Mouse (Mus musculus) lung, embryonic 14.5 days (tissue): ENCODE data around the gene Gca. TPM values are rescaled to one million over a fixed set of nuclear protein-coding genes. Genes with fewer than 3 reads are reported as not detected.
A peak's percentile ranks its signal among the peaks of the same experiment; 100 is the strongest.

Experiments used
- ATAC-seq: fragments of 200-750 bp; cut with Nextera tagmentation; 2 replicates; pipeline ENCODE4 v1.8.0; 2017; ENCODE audit warnings: mild to moderate bottlenecking, moderate TSS enrichment, moderate library complexity; ENCODE audit not compliant: insufficient read depth
- DNase-seq: peaks from one replicate; pipeline ENCODE4 v3.0.0-alpha.2; 2015
- H3K27ac ChIP-seq: fragments of 300-500 bp; sonication (generic); 2 replicates; pipeline ENCODE4 v1.5.1; 2014; ENCODE audit warnings: low read depth, mild to moderate bottlenecking, moderate library complexity
- H3K27me3 ChIP-seq: fragments of 300-500 bp; sonication (generic); 2 replicates; pipeline ENCODE4 v1.6.1; 2014; ENCODE audit warnings: low read length, control low read depth; ENCODE audit not compliant: insufficient read depth
- H3K36me3 ChIP-seq: fragments of 300-500 bp; sonication (generic); 2 replicates; pipeline ENCODE4 v1.6.1; 2014; ENCODE audit warnings: control low read depth; ENCODE audit not compliant: insufficient read depth
- H3K4me1 ChIP-seq: fragments of 300-500 bp; sonication (generic); 2 replicates; pipeline ENCODE4 v1.6.1; 2014; ENCODE audit warnings: antibody characterized with exemption, control low read depth; ENCODE audit not compliant: insufficient read depth
- H3K4me2 ChIP-seq: fragments of 300-500 bp; sonication (generic); 2 replicates; pipeline ENCODE4 v1.6.1; 2014; ENCODE audit warnings: mild to moderate bottlenecking
- H3K4me3 ChIP-seq: fragments of 300-500 bp; sonication (generic); 2 replicates; pipeline ENCODE4 v1.5.1; 2014; ENCODE audit warnings: low read depth, low read length
- H3K9ac ChIP-seq: fragments of 300-500 bp; sonication (generic); 2 replicates; pipeline ENCODE4 v1.6.1; 2014
- H3K9me3 ChIP-seq: fragments of 300-500 bp; sonication (generic); 2 replicates; pipeline ENCODE4 v1.6.1; 2016; ENCODE audit warnings: low read depth, low read length, control low read depth
- CTCF ChIP-seq: IDR thresholded peaks from 2 replicates; pipeline ENCODE4 v1.5.1; 2016; ENCODE audit warnings: antibody characterized with exemption, low read depth
- WGBS: fragments of 180-500 bp; shearing (Covaris S2); extraction: QIAGEN DNeasy Blood & Tissue Kit; methylation state at CpG from one replicate; pipeline ENCODE4 v1.1.7; 2014; 5-methylcytosine and 5-hydroxymethylcytosine counted together
- polyA plus RNA-seq: library from polyadenylated mRNA; unstranded; fragments of >200 nt; fragmentation: Nextera tagmentation; extraction: Ambion mirVana; gene quantifications from 2 replicates; pipeline ENCODE4 v1.2.1, GENCODE M21; 2014

Gca gene
- 5.5 and 7.2 TPM in 2 replicates for polyA plus RNA-seq

GRCm38 (mm10) chr2:62664135-62664670, at the start of gene Gca:
Gene Gca (plus strand): TSS chr2:62664285.
- WGBS = under 1% methylated on average over 43 of the region's 43 CpGs
- Histone ChIP-seq H3K27ac (no peak within 1 kb of the TSS), H3K4me2 (peak within 1 kb of the TSS; percentile 78)

GRCm38 (mm10) chr2:62618934-62619341, 45.1 kb upstream of the Gca start:
- H3K9ac ChIP-seq = no peak overlapping the region
- DNase-seq (no peak), ATAC-seq (peak; percentile 49; the same call in 1 of the 2 replicates)
- H3K27ac ChIP-seq = no peak overlapping the region
- TF ChIP-seq CTCF = no peak
- no peaks in the 10 kb centered on the region for H3K9me3 ChIP-seq
- H3K36me3 ChIP-seq = no peaks in the 10 kb centered on the region
- no peaks in the 10 kb centered on the region for H3K27me3 ChIP-seq
- WGBS = 41% methylated on average over 7 of the region's 7 CpGs
- no peak overlapping the region for H3K4me2 ChIP-seq
- H3K4me1 ChIP-seq = no peaks in the 10 kb centered on the region
- H3K4me3 ChIP-seq = no peak overlapping the region

More at GRCm38 (mm10) chr2:62664135-62664670, at the start of gene Gca:
- Histone ChIP-seq H3K4me1 (no peaks in the 10 kb centered on the region), H3K36me3 (no peaks in the 10 kb centered on the region), H3K27me3 (no peaks in the 10 kb centered on the region), H3K9ac (peak within 1 kb of the TSS; percentile 52), H3K4me3 (peak within 1 kb of the TSS; percentile 53), H3K9me3 (no peaks in the 10 kb centered on the region)
- peak; percentile 98 for ATAC-seq
- TF ChIP-seq CTCF = no peak
- peak; percentile 78 for DNase-seq

GRCm38 (mm10) chr2:62619679-62620078, 44.4 kb upstream of the Gca start:
- no peak for TF ChIP-seq CTCF
- Histone ChIP-seq H3K27ac (no peak overlapping the region), H3K27me3 (no peaks in the 10 kb centered on the region), H3K9ac (no peak overlapping the region), H3K4me1 (no peaks in the 10 kb centered on the region), H3K4me3 (no peak overlapping the region), H3K9me3 (no peaks in the 10 kb centered on the region), H3K4me2 (no peak overlapping the region), H3K36me3 (no peaks in the 10 kb centered on the region)
- WGBS = 37% methylated on average over 2 of the region's 2 CpGs
- DNase-seq = no peak
- ATAC-seq = no peak

DNA sequence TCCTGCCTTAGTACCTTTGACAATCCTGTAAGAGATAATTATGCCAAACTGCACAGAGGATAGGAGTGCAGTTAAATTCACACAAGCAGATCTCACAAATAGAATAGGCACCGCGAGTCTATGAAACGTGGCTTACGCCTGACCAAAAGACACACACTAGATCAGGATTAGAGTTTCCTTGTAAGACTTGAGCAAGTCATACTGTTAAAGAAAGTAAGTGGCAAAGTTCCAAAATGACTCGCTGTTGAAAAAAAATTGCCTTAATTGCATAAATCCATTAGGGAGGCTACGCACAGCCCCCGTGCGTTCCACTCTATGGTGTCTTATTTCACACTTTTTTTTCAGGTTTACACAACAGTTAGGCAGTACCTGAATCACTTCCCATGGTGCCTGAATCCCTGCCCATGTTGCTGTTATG, 41.1 kb upstream of the Gca start:
- H3K4me1 ChIP-seq = no peaks in the 10 kb centered on the region
- H3K36me3 ChIP-seq = no peaks in the 10 kb centered on the region
- H3K27me3 ChIP-seq = no peaks in the 10 kb centered on the region
- H3K4me2 ChIP-seq = no peak overlapping the region
- ATAC-seq (no peak), DNase-seq (peak; percentile 47)
- no peak overlapping the region for H3K4me3 ChIP-seq
- no peak overlapping the region for H3K9ac ChIP-seq
- no peak for TF ChIP-seq CTCF
- H3K27ac ChIP-seq = no peak overlapping the region
- no peaks in the 10 kb centered on the region for H3K9me3 ChIP-seq
- 63% methylated on average over 8 of the region's 8 CpGs for WGBS

- no peaks in the 10 kb centered on the region for H3K27me3 ChIP-seq
- peak; percentile 80 for DNase-seq
- H3K27ac ChIP-seq = no peak overlapping the region
- no peak for ATAC-seq
- peak; percentile 65 for TF ChIP-seq CTCF
- 7% methylated on average over 5 of the region's 5 CpGs for WGBS
- H3K4me2 ChIP-seq = no peak overlapping the region
- H3K4me1 ChIP-seq = no peaks in the 10 kb centered on the region
- no peak overlapping the region for H3K4me3 ChIP-seq
- no peaks in the 10 kb centered on the region for H3K9me3 ChIP-seq
- H3K36me3 ChIP-seq = no peaks in the 10 kb centered on the region
- H3K9ac ChIP-seq = no peak overlapping the region
These were observed 36.4 kb upstream of the Gca start for GRCm38 (mm10) chr2:62627728-62628127.

- DNase-seq = no peak
- Histone ChIP-seq H3K9ac (no peak overlapping the region), H3K27ac (no peak overlapping the region), H3K4me2 (no peak overlapping the region), H3K4me3 (no peak overlapping the region), H3K9me3 (no peaks in the 10 kb centered on the region), H3K4me1 (no peaks in the 10 kb centered on the region), H3K36me3 (no peaks in the 10 kb centered on the region), H3K27me3 (no peaks in the 10 kb centered on the region)
- no peak for ATAC-seq
- WGBS = 72% methylated on average over 5 of the region's 5 CpGs
- no peak for TF ChIP-seq CTCF
These were observed 35.7 kb upstream of the Gca start for GRCm38 (mm10) chr2:62628356-62628755.

DNA sequence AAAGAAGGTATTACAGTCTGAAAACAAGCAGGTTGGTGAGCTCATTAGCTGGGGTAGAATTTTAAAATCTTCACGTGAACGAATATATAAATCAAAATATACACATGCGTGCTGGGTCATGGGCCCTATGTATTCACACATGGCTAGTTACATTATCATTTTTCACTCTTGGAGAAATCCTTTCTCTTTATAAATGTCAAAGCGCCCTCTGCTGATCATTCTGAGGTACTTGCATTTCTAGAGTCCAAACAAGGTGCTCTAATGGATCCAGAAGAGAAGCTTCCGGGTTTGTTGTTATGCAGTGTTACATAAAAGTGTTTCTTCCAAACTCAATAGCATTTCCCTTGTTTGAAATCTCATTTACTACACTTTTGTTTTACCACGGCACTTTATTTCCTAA, 33.6 kb upstream of the Gca start:
- Histone ChIP-seq H3K9me3 (no peaks in the 10 kb centered on the region), H3K4me2 (no peak overlapping the region), H3K9ac (no peak overlapping the region), H3K36me3 (no peaks in the 10 kb centered on the region), H3K4me3 (no peak overlapping the region), H3K4me1 (no peaks in the 10 kb centered on the region), H3K27ac (no peak overlapping the region), H3K27me3 (no peaks in the 10 kb centered on the region)
- peak; percentile 67 for TF ChIP-seq CTCF
- peak; percentile 49; the same call in 1 of the 2 replicates for ATAC-seq
- peak; percentile 82 for DNase-seq
- WGBS = 13% methylated on average over 6 of the region's 6 CpGs

GRCm38 (mm10) chr2:62639869-62640268, 24.2 kb upstream of the Gca start:
- Histone ChIP-seq H3K9ac (no peak overlapping the region), H3K27me3 (no peaks in the 10 kb centered on the region), H3K4me2 (no peak overlapping the region), H3K36me3 (no peaks in the 10 kb centered on the region), H3K4me3 (no peak overlapping the region), H3K4me1 (no peaks in the 10 kb centered on the region), H3K9me3 (no peaks in the 10 kb centered on the region), H3K27ac (no peak overlapping the region)
- ATAC-seq (no peak), DNase-seq (no peak)
- no peak for TF ChIP-seq CTCF
- 70% methylated on average over 2 of the region's 2 CpGs for WGBS
